Mouse (Mus musculus): ENCODE data around the gene Mtmr2. TPM values are rescaled to one million over a fixed set of nuclear protein-coding genes. Genes with fewer than 3 reads are reported as not detected.
A peak's percentile ranks its signal among the peaks of the same experiment; 100 is the strongest.
"Not testable (repeated sequence)": the region's sequence is repeated elsewhere in the genome, so short reads cannot be mapped to it uniquely, and the experiment has no call there.

Gene Mtmr2
- 36.9 and 37.6 TPM in 2 replicates for total RNA-seq (2015)
- 61.4 and 78.3 TPM in 2 replicates for total RNA-seq (2017)

DNA sequence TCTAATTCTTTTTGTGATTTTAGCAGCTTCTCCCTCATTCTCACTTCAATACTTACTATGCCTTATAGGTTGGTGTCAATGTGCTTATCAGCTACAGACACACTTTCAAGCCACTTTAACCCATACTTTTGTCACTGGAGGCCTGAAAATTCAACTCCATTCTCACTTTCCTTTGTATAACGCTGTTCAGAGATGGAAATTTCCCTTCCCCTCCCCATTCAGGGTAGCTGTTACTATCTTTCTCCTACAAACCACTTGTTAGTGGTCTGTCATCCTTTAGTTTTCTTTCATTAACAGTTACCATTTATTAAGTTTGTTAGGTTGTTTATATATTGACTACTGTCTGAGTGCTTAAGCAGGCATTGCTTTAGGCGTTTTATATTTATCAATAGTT is at the start of gene Mtmr2:
Gene Mtmr2, plus strand, starts transcription at position 7 of the 394 bp plus-strand sequence.
- no peak for ATAC-seq (ENCODE audit: poor library complexity, severe bottlenecking)

DNA sequence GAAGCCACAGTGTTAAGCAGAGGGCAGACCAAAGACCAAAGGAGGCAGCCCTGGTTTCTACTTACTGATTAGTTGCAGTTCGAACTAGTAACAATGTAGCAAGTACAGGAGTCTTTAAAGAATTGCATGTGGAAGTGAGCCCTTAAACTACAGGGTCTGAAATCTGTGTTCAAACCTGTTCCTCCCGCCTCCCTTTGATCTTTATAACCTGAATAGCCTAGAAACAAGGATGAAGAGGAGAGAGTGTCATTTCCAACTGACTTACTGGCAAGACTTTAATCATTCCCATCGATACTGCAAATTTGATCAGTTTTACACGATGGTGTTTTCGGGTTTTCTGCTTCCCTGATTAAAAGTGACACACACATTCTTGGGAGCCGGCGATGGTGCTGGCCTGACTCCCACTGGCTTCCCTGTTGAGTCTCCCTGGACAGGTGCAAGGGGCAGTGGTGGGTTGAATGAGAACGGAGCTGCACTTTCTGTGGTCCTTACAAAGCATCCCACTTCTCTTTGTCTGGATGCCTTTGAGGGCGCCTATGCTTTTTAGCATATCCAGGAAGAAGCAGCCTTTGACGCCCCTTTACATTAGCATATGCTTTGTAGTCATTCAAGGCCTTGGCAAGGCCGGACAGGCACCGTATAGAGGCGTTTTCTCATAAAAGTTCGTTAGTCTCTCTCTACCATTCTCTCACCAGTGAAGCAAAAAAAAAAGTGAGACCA is 49.0 kb upstream of the Mtmr2 start:
- no peak for ATAC-seq (ENCODE audit: poor library complexity, severe bottlenecking)

DNA sequence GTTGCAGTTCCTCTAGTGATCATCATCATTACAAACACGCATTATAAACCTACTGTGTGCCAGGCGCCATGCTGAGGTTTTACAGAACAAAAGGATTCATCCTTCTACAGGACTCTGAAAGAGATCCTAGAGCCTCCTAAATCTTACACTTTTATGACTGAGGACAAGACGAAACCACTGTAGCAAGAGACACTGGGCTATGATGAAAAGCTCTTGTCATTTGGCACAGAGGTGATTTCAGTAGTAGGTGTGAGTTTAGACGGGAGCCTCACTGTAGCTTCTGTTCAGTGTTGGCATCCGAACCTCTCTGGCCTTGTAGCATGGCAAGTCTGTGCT is 48.5 kb upstream of the Mtmr2 start:
- ATAC-seq (ENCODE audit: poor library complexity, severe bottlenecking): no peak

DNA sequence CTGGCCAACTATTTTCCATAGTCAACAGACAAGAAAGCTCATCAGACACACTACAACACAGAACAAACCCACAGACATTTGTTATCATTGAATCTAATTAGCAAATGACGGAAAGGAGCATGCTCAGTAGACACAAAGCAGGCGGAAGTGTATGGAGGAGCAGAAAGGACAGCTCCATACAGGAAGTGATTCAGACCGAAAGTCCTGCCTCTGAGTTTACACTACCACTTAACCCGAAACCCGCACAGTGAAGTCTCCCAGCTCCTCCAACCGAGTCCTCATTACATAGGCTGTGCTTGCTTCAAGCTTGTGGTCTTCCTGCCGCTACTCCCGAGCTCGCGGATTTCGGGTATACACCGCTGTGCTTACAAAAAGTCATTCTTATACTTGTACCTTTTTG is 46.4 kb upstream of the Mtmr2 start:
- ATAC-seq (ENCODE audit: poor library complexity, severe bottlenecking): no peak

DNA sequence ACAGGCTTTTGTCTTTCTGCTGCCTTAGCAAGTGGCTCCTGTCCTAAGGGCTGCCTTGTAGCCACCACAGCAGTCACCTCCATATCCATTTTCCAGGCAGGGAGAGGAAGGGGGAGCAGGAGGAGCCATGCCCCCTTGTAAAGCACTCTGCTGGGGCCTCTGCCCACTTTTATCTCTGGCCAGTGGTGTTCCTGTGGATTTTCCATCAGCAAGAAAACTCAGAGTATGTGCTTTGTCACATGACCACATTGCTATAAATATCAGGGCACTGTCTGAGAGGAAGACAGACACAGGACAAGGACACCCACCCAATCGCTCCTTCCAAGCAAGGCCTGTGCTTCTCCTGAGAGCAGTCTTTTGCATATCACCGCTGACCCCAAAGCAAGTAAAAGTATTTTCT is 45.1 kb upstream of the Mtmr2 start:
- no peak for ATAC-seq (ENCODE audit: poor library complexity, severe bottlenecking)

DNA sequence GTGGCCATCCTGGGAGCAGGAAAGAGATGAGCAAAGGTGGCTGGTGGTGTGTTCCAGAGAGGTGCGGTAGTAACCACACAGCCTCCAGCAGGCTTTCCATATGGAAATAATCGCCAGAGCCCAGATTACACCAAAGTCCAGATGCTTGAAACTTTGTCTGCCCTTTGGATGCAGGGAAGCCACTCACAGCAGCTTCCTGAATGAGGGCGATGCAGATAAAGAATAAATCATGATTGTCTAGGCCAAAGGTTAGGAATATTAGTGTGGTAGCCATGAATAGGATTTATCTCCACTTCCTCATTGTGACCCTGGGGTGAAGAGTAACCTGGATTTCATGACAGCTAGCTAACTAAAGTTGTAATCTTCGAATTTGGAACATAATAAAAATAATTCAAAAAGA is 43.3 kb upstream of the Mtmr2 start:
- no peak for ATAC-seq (ENCODE audit: poor library complexity, severe bottlenecking)

DNA sequence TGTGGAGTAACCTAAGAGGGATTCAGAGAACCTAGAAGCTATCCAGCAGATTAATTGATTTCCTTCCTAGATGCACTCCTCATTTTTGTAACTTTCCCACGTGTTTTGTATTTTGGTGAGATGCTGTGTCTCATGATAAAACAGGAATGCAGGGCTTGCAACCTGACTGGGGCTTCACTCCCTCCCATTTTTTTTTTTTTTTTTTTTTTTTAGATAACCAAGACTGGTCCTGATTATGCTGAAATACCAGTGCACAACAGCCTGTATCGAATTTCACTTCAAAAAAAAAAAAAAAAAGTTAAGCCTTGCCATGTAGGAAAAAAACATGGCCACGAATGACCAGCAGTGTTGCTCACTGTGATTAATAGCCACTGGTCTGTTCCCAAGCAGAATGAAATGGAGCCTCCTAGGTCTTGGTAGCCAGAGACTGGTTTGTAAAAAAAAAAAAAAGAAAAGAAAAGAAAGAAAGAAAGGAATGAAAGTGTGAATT is 41.1 kb upstream of the Mtmr2 start:
- ATAC-seq (ENCODE audit: poor library complexity, severe bottlenecking): no peak

DNA sequence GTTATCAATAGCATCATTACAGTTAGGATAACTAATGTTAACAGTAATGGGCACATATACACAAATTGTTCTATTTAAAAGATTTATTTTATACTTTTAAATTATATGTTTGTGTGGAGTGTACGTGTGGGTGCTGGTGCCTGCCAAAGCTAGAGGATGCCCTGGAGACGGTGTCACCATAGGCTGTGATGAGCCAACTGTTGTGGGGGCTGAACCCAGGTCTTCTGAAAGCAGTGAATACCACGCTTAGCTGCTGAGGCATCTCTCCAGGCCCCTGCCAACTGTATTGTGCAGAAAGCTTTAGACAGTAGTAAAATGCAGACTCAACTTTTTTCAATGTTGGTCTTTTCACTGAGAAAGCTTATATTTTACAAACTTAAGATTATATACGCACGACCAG is 38.8 kb upstream of the Mtmr2 start:
- no peak for ATAC-seq (ENCODE audit: poor library complexity, severe bottlenecking)

DNA sequence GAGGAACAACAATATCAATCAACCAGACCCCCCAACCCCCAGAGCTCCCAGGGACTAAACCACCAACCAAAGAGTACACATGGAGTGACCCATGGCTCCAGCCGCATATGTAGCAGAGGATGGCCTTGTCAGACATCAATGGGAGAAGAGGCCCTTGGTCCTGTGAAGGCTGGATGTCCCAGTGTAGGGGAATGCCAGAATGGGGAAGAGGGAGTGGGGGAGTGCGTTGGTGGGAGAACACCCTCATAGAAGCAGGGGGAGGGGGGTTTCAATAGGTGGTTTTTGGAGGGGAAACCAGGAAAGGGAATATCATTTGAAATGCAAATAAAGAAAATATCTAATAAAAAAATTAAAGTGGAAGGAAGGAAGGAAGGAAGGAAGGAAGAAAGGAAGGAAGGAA is 32.3 kb upstream of the Mtmr2 start:
- not testable (repeated sequence) for ATAC-seq (ENCODE audit: poor library complexity, severe bottlenecking)

DNA sequence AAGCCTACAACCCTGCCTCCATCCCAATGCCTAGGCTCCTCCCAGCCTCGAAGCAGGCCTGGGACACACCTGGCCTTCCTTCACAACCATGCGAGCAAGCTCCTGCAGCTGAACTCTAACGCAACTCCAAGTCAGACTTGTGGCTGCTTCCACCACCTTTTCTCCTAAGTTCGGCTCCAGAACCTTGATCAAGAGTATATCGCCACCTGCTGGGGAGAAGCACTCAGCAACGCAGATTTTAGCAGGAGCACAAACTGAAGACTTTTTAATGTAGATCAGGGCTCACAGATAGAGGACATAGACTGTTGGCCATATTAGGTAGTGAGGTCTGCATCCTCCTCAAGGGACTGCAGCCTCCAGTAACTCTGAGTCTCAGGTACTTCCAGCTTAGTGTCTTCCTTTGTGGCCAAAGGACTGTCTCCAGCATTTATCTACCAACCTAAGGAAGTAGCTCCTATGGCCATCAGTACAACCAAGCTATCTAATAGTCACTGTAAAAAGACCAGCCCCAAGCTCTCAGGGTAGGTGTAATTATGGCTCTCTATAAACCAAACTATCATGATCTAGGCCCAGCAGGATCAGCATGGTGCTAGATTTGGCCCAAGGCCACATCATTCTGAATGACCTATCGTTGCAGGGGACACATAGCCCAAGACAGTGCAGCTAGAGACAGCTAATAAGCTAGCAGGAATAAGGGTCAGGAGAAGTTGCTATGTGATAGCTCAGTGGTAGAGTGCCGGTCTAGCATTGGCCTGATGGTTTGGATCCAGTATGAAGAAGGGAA is 31.7 kb upstream of the Mtmr2 start:
- peak; percentile 76 for ATAC-seq (ENCODE audit: poor library complexity, severe bottlenecking)

DNA sequence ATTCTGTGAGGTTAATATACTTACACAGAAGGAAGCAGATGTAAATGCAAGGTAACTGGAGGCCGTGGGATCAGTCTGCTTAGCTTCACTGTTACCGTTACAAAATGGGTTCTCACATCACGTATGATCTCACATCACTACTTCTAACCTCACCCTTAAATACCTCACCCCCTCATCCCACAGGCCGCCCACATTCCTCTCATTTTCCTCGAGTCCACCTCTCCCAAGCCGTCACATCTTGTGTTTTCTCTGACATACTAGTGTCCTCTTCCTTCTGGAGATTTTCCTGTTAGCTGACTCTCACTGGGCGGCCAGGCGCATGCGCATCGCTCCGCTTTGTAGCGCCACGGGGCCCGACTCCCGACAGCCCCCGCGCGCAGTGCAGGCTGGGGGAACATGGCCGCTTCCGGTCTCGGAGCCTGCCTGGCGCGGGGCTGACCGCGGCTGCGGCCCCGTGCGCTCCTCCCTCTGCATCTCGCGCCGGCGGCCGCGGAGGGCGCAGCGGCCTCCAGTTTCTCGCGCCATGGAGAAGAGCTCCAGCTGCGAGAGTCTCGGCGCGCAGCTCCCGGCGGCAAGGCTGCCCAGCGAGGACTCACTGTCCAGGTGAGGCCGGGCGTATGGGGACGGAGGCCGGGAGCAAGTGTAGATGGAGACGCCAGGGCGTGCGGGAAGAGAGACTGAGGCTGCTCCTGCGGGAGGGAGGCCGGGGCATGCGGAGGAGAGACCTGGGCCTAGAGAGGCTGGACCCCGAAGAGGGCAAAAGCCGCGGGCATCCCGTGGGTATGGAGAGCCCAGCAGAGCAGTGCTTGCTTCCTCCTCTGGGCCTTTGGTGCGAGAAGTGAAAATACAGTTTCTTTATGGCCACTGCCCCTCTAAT is 826 bp downstream of the Mtmr2 start:
- peak; percentile 98 for ATAC-seq (ENCODE audit: poor library complexity, severe bottlenecking)

DNA sequence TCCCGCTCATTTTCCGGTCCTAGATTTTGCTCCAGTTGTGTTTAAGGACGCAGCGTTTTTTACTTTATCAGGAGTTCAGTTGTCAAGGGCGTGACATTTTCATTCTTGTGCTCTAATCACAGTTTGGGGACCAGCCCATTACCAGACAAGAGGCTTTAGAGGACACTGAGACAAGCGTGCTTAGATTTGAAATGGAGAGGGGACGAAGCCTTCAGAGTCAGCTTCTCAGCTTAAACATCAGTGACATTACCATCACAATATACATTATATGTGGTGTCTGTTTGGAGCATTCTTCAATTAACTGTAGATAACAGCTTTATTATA is 1.4 kb downstream of the Mtmr2 start:
- ATAC-seq (ENCODE audit: poor library complexity, severe bottlenecking): peak; percentile 16

DNA sequence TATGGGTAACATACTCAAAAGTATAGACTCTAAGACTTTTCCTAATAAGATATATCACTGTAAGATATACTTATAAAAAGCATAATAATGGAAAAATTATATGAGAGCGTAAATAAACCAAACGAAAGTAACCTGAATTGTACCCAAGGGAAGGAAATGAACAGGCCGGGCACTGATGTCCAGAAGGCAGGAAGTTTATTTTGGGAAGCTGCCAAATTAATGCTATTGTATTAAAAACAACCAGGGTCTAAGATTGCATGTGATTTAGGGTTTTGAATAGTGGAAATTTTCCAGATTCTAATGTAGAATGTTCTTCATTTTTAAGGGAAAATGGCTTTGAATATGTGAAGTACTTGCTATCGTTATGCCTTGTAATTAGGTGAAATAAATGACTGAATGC is 4.3 kb downstream of the Mtmr2 start:
- no peak for ATAC-seq (ENCODE audit: poor library complexity, severe bottlenecking)

DNA sequence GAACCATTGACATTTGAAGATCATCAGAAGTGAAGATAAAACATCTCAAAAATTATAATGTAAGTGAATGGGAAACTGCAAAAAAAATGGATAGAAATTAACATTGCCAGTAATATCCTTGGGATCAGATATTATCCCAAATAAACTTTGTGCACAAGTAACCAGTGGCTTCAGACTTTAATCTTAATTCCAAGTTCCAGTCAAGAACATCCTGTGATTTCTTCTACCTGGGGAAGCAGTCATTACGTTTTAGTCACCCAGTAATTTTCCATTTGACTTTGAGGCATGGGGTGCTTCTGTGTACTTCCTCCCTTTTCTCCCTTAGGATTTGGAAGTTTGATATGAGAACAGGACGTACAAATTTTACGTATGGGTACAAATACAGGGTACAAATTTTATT is 12.2 kb downstream of the Mtmr2 start:
- ATAC-seq (ENCODE audit: poor library complexity, severe bottlenecking): no peak

DNA sequence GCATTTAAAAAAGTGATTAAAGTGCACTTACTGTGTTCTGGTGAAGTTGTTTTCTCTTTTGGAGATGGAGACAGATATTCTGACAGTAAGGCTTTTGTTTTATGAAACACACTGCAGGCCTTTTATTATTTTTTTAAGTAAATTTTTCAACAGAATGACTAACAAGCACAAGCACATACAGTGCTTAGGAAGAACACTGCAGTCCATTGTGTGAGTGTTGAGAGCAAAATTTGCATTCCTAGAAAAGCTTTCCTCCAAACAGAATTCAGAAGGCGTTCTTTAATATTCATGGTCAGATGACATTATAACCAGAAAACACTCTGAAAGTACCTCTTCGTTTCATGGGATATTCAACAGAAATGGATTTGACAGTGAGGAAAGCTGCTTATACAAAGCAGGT is 17.4 kb downstream of the Mtmr2 start:
- ATAC-seq (ENCODE audit: poor library complexity, severe bottlenecking): no peak

DNA sequence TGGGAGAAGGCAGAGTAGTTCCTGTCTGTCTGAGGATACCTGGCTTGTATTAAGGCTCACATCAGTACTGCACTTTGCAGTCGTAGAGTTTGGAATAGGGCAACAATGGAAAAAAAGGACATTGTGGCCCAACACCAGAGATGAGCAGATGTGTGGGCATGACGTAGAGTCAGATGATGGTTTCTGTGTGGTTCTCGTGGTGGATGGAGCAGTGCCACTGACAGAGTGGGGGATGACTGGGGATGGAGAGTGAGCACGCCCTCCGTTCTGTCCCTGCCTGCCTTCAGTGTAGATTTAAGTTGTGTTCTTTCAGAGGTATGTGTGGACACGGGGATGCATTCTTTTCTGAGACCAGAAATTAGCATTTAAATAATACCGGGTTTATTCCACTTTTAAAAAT is 18.4 kb downstream of the Mtmr2 start:
- no peak for ATAC-seq (ENCODE audit: poor library complexity, severe bottlenecking)

DNA sequence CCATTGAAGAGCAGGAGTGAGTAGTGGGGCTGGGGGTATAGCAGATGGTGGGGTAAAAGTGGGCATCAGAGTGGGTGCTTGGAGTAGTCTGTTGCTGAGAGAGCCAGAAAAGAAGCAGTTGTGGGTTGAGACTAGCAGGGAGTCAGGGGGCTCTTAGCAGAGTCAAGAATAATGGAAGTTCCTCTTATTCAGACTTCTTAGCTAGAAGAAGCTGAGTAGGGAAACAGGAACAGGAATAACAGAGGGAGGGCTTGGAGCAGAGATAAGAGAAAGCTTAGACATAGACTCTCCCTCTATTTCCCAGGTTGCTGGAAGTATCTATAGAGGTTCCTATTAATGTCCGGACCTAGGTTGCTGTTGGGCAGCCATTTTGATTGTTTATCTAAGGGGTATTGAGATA is 26.5 kb downstream of the Mtmr2 start:
- no peak for ATAC-seq (ENCODE audit: poor library complexity, severe bottlenecking)

DNA sequence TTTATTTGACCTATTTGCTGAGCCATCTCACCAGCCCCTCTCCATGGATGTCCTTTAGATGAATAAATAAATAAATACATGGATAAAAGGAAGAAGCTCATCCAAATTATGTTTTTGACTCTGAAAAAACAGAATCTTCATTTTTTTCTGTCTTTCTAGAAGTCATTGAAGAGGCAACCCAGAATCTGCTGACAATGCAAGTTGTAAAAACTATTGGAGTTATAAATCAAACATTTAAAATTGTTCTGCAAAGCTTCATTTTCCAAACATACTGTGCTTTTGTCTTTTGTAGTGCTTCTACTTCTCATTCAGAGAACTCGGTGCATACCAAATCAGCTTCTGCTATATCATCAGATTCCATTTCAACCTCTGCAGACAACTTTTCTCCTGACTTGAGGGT is 33.8 kb downstream of the Mtmr2 start:
- ATAC-seq (ENCODE audit: poor library complexity, severe bottlenecking): no peak

DNA sequence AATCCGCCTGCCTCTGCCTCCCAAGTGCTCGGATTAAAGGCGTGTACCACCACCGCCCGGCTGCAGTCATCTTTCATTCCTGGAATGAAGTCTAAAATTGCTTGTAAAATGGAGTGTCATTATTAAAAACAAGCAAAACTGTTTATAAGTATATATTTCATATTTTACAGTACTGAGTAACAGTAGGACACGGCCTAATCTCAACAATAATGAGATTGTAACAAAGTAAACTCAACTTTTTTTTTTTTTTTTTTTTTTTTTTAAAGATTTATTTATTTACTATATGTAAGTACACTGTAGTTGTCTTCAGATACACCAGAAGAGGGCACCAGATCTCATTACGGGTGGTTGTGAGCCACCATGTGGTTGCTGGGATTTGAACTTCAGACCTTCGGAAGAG is 42.7 kb downstream of the Mtmr2 start:
- not testable (repeated sequence) for ATAC-seq (ENCODE audit: poor library complexity, severe bottlenecking)

DNA sequence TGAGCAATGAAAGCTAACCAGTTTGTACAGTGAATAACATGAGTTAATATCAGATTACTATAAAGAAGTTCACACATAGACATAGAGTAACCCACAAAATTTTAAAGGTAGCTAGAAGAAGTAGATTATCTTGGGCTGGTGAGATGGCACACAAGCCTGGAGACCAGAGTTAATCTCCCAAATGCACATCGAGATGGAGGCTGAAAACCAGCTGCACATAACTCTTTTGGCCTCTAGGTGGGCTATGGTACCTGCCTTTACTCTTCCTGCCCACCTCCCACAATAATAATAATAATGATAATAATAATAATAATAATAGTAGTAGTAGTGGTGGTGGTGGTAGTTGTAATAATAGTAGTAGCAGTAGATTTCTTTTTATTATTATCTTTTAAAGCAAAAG is 46.1 kb downstream of the Mtmr2 start:
- no peak for ATAC-seq (ENCODE audit: poor library complexity, severe bottlenecking)

DNA sequence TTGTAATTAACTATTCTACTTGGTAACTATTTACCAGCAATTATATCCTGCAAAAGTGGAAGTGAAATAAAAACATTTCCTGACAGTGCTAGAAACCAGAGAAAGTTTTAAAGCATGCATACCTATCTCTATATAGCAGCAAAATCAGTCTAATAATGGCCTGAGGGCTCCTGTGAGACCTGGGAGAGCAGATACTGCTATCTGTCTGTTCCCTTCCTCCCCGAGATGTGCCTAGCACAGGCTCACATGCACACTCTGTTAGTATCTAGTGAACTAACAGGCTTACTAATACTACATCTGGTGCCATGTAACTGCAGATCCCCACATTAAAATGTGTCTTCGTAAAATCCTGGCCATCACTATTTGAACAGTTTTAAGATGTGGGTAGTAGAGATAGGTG is 46.5 kb downstream of the Mtmr2 start:
- no peak for ATAC-seq (ENCODE audit: poor library complexity, severe bottlenecking)

DNA sequence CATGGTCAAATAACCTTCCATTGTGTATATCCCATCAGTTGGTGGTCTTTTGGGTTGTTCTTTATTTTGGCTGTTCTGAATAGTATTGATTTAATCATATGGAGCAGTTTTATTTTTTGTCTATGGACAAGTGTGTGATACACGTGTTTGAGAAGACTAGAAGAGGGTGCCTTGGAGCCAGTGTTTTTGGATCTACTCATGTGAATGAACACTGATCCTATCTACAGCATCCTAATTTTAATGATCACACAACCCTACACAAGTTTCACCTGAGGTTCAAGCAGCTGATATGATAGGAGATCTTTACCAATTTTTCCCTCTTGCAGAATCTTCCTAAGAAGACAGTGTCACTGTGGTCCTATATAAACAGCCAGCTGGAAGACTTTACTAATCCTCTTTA is 56.3 kb downstream of the Mtmr2 start:
- ATAC-seq (ENCODE audit: poor library complexity, severe bottlenecking): no peak

Data from megakaryocyte, adult 5-6 weeks (primary cell).